Mouse (Mus musculus): Measurements from ENCODE around the gene Il1rl1.

- no peak for TF ChIP-seq CTCF (IDR thresholded peaks at IDR 0.05; ENCODE audit: insufficient read depth, low read length)
- no peak for TF ChIP-seq POLR2A (IDR thresholded peaks at IDR 0.05; ENCODE audit: borderline replicate concordance, extremely low read depth, low read depth, low read length)
Measured at GRCm38 (mm10) chr1:40432169-40432568, 2.8 kb downstream of the Il1rl1 start.
